Mouse (Mus musculus): ENCODE results near the gene Srebf1. TPM values are rescaled to one million over a fixed set of nuclear protein-coding genes. Genes with fewer than 3 reads are reported as not detected.

Srebf1 gene
- polyA plus RNA-seq, 1 experiment from 2014 or later: 76.7 TPM

GRCm38 (mm10) chr11:60160454-60161114 is 61.8 kb downstream of the Srebf1 start:
- Histone ChIP-seq H3K4me2 (replicated peaks) (no peak overlapping the region), H3K36me3 (peaks cover 4% of the 10 kb centered on the region; the same call in 1 of the 2 replicates), H3K9ac (no peak overlapping the region), H3K27me3 (no peaks in the 10 kb centered on the region), H3K4me3 (replicated peaks) (no peak overlapping the region), H3K4me1 (peaks cover 58% of the 10 kb centered on the region), H3K9me3 (replicated peaks) (no peaks in the 10 kb centered on the region), H3K27ac (replicated peaks) (0 out of 2 replicates have a peak overlapping the region, but pooled peaks have one; percentile 7)
- 57% methylated on average over 3 of the region's 3 CpGs for WGBS
- ATAC-seq (ENCODE audit: insufficient number of reproducible peaks, low FRiP score, low TSS enrichment, low read depth): no peak

- Histone ChIP-seq H3K9ac (no peak overlapping the region), H3K27ac (replicated peaks) (no peak overlapping the region), H3K9me3 (replicated peaks) (no peaks in the 10 kb centered on the region), H3K4me3 (replicated peaks) (no peak overlapping the region), H3K27me3 (no peaks in the 10 kb centered on the region), H3K4me2 (replicated peaks) (no peak overlapping the region), H3K4me1 (peaks cover 61% of the 10 kb centered on the region), H3K36me3 (peaks cover 4% of the 10 kb centered on the region; the same call in 1 of the 2 replicates)
- ATAC-seq (ENCODE audit: insufficient number of reproducible peaks, low FRiP score, low TSS enrichment, low read depth): no peak
- WGBS: 78% methylated on average over 5 of the region's 5 CpGs
These were observed 62.4 kb downstream of the Srebf1 start for GRCm38 (mm10) chr11:60159955-60160354.

- Histone ChIP-seq H3K9me3 (replicated peaks) (no peaks in the 10 kb centered on the region), H3K4me2 (replicated peaks) (no peak overlapping the region), H3K4me3 (replicated peaks) (no peak overlapping the region), H3K27me3 (no peaks in the 10 kb centered on the region), H3K4me1 (peaks cover 50% of the 10 kb centered on the region), H3K9ac (no peak overlapping the region), H3K36me3 (peaks cover 7% of the 10 kb centered on the region; the same call in 1 of the 2 replicates), H3K27ac (replicated peaks) (no peak overlapping the region)
- WGBS: 75% methylated on average over 4 of the region's 4 CpGs
- ATAC-seq (ENCODE audit: insufficient number of reproducible peaks, low FRiP score, low TSS enrichment, low read depth): no peak
These were observed 64.1 kb downstream of the Srebf1 start for GRCm38 (mm10) chr11:60158271-60158670.

GRCm38 (mm10) chr11:60155690-60156089 is 66.7 kb downstream of the Srebf1 start:
- Histone ChIP-seq H3K9ac (no peak overlapping the region), H3K27ac (replicated peaks) (no peak overlapping the region), H3K27me3 (no peaks in the 10 kb centered on the region), H3K4me3 (replicated peaks) (no peak overlapping the region), H3K36me3 (peaks cover 7% of the 10 kb centered on the region; the same call in 1 of the 2 replicates), H3K4me2 (replicated peaks) (no peak overlapping the region), H3K4me1 (peaks cover 26% of the 10 kb centered on the region), H3K9me3 (replicated peaks) (no peaks in the 10 kb centered on the region)
- no peak for ATAC-seq (ENCODE audit: insufficient number of reproducible peaks, low FRiP score, low TSS enrichment, low read depth)
- WGBS: 80% methylated on average over 5 of the region's 5 CpGs

- Histone ChIP-seq H3K9me3 (replicated peaks) (no peaks in the 10 kb centered on the region), H3K36me3 (peaks cover 7% of the 10 kb centered on the region; the same call in 1 of the 2 replicates), H3K9ac (no peak overlapping the region), H3K27me3 (no peaks in the 10 kb centered on the region), H3K27ac (replicated peaks) (no peak overlapping the region), H3K4me2 (replicated peaks) (no peak overlapping the region), H3K4me1 (peaks cover 22% of the 10 kb centered on the region), H3K4me3 (replicated peaks) (no peak overlapping the region)
- WGBS: 76% methylated on average over 3 of the region's 3 CpGs
- ATAC-seq (ENCODE audit: insufficient number of reproducible peaks, low FRiP score, low TSS enrichment, low read depth): no peak
These were observed 68.4 kb downstream of the Srebf1 start for GRCm38 (mm10) chr11:60153936-60154335.

GRCm38 (mm10) chr11:60152339-60152738 is 70.0 kb downstream of the Srebf1 start:
- Histone ChIP-seq H3K27ac (replicated peaks) (no peak overlapping the region), H3K36me3 (peaks cover 3% of the 10 kb centered on the region; the same call in 1 of the 2 replicates), H3K9me3 (replicated peaks) (no peaks in the 10 kb centered on the region), H3K4me3 (replicated peaks) (no peak overlapping the region), H3K4me2 (replicated peaks) (no peak overlapping the region), H3K9ac (no peak overlapping the region), H3K4me1 (peaks cover 19% of the 10 kb centered on the region), H3K27me3 (no peaks in the 10 kb centered on the region)
- no peak for ATAC-seq (ENCODE audit: insufficient number of reproducible peaks, low FRiP score, low TSS enrichment, low read depth)
- 73% methylated on average over 1 of the region's 1 CpGs for WGBS

GRCm38 (mm10) chr11:60150677-60151076 is 71.7 kb downstream of the Srebf1 start:
- Histone ChIP-seq H3K9me3 (replicated peaks) (no peaks in the 10 kb centered on the region), H3K4me3 (replicated peaks) (no peak overlapping the region), H3K27ac (replicated peaks) (no peak overlapping the region), H3K9ac (no peak overlapping the region), H3K27me3 (no peaks in the 10 kb centered on the region), H3K4me1 (peaks cover 17% of the 10 kb centered on the region), H3K4me2 (replicated peaks) (no peak overlapping the region), H3K36me3 (peaks cover 13% of the 10 kb centered on the region; the same call in 1 of the 2 replicates)
- ATAC-seq (ENCODE audit: insufficient number of reproducible peaks, low FRiP score, low TSS enrichment, low read depth): no peak
- 70% methylated on average over 3 of the region's 3 CpGs for WGBS

Small RNA genes within 50 kb of the gene (microRNA-seq; reads per million reads assigned to microRNA genes)
- gene Mir6921 (ENCODE audit: borderline number of aligned reads) (not detected), gene Mir6922 (ENCODE audit: borderline number of aligned reads) (not detected)

Other genes starting within 250 kb of the Srebf1 start
- gene Pemt, start 176.1 kb downstream of the Srebf1 start, polyA plus RNA-seq (2015; fragmentation: Nextera tagmentation; extraction: Ambion mirVana): 5.9 and 6.8 TPM in 2 replicates
- gene Rai1, start 117.6 kb downstream of the Srebf1 start, polyA plus RNA-seq (2015; fragmentation: Nextera tagmentation; extraction: Ambion mirVana): 22.2 and 25.4 TPM in 2 replicates
- gene Tom1l2, start 130.3 kb upstream of the Srebf1 start, polyA plus RNA-seq (2015; fragmentation: Nextera tagmentation; extraction: Ambion mirVana): 34.1 and 36.7 TPM in 2 replicates
- gene Drc3, start 130.7 kb upstream of the Srebf1 start, polyA plus RNA-seq (2015; fragmentation: Nextera tagmentation; extraction: Ambion mirVana): 10.5 and 20.0 TPM in 2 replicates
- gene Gid4, start 194.6 kb upstream of the Srebf1 start, polyA plus RNA-seq (2015; fragmentation: Nextera tagmentation; extraction: Ambion mirVana): 29.5 and 30.7 TPM in 2 replicates
- 51.6 and 53.6 TPM in 2 replicates for gene Atpaf2, start 195.9 kb upstream of the Srebf1 start, polyA plus RNA-seq (2015; fragmentation: Nextera tagmentation; extraction: Ambion mirVana)
- 100 and 106 TPM in 2 replicates for gene Drg2, start 232.0 kb upstream of the Srebf1 start, polyA plus RNA-seq (2015; fragmentation: Nextera tagmentation; extraction: Ambion mirVana)
- gene Myo15, start 246.8 kb upstream of the Srebf1 start, polyA plus RNA-seq (2015; fragmentation: Nextera tagmentation; extraction: Ambion mirVana): 0.38 and 0.43 TPM in 2 replicates

Data from embryonic facial prominence, embryonic 15.5 days (tissue).